Mouse (Mus musculus): ENCODE data around the gene Igfbp1.

GRCm38 (mm10) chr11:7184420-7184819, 13.2 kb upstream of the Igfbp1 start:
- TF ChIP-seq CTCF (IDR thresholded peaks at IDR 0.05; ENCODE audit: extremely low read depth, insufficient read depth, insufficient read length, insufficient replicate concordance) (no peak), POLR2A (IDR thresholded peaks at IDR 0.05; ENCODE audit: low read depth, low read length) (no peak)

Measured in spleen, adult 2 months (tissue).